Mouse (Mus musculus) erythroblast, embryonic 14.5 days (primary cell): ENCODE measurements around the gene Scn5a.

Experiments
- GATA1 ChIP-seq: IDR thresholded peaks from 2 replicates; pipeline ENCODE4 v1.6.1; 2012; ENCODE audit warnings: low read length, inconsistent platforms, mixed read lengths
- TAL1 ChIP-seq: IDR thresholded peaks from 3 replicates; pipeline ENCODE4 v1.6.1; 2012; ENCODE audit warnings: low read length, inconsistent platforms, mixed read lengths

DNA sequence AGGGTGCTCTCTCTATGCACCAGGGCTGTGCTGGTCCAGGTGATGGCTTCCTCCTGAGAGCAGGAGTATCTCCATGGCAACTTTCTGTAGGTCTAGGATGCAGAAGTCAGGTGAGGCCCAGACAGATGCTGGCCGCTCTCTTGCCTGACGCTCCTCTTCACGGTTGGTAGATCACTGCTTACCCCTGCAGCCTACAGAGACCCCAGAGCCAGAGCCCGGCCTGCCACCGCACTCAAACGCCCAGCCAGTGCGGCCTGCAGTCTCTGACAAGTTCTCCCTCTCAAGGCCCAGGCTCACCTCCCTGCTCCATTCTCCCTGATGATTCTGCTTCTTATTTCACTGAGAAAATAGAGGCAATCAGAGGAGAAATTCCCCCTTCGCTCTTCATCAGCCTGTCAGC lies 31.7 kb downstream of the Scn5a start:
- TF ChIP-seq GATA1 (no peak), TAL1 (no peak)
